Mouse (Mus musculus): ENCODE results near the gene Ifi44. TPM values are rescaled to one million over a fixed set of nuclear protein-coding genes. Genes with fewer than 3 reads are reported as not detected.

Gene Ifi44
- polyA plus RNA-seq (2012; rRNA removed): 0.23 and 0.24 TPM in 2 replicates

GRCm38 (mm10) chr3:151749737-151750136 lies at the start of gene Ifi44:
Gene Ifi44 (minus strand): TSS chr3:151749960.

Other genes with a start within 250 kb of the Ifi44 start
- not detected in 2 replicates for gene Ifi44l, start 12.9 kb upstream of the Ifi44 start, polyA plus RNA-seq (2012; rRNA removed)
- 0.30 and 0.33 TPM in 2 replicates for gene Ptgfr, start 87.7 kb upstream of the Ifi44 start, polyA plus RNA-seq (2012; rRNA removed)

Measured in stomach, adult 2 months (tissue).